Mouse (Mus musculus) layer of hippocampus, postnatal 25 days (tissue): ENCODE results near the gene Art4. TPM values are rescaled to one million over a fixed set of nuclear protein-coding genes. Genes with fewer than 3 reads are reported as not detected.

ENCODE experiments used
- DNase-seq, 2 experiments: peaks; one replicate each; pipeline ENCODE4 v3.0.0; 2022; ENCODE audit warnings: mixed read lengths in 2 of 2, low spot score in 1 of 2; ENCODE audit errors: extremely low spot score in 1 of 2
- total RNA-seq, 2 experiments: library from RNA; stranded (reverse); gene quantifications; 2 replicates each; pipeline ENCODE4 v1.2.3; 2021

Art4 gene
- total RNA-seq, 2 experiments from 2014 or later, result not detected

- no peak for DNase-seq
Observed at GRCm38 (mm10) chr6:136874599-136874998, 17.1 kb upstream of the Art4 start.

- no peak for DNase-seq
Observed at GRCm38 (mm10) chr6:136868921-136869320, 11.4 kb upstream of the Art4 start.

DNA sequence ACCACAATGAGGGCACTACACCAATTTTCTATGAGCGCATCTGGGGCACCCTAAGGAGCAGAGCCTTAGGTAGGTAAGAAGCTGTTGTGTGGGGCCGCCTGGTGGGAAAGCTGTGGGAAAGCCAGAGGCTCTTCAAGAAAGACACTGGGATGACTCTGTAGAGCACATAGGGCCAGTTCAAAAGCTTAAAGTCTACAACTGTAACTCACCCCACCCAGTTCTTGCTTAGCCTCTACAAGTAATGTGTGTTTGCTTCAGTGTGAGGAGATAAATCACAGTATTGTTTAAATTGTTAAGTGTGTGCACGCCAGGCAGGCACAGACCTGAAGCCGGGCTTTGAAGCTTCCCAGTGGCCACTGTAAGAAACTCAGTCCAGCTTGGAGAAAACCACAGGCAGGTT is 8.6 kb upstream of the Art4 start:
- DNase-seq, result no peak

DNA sequence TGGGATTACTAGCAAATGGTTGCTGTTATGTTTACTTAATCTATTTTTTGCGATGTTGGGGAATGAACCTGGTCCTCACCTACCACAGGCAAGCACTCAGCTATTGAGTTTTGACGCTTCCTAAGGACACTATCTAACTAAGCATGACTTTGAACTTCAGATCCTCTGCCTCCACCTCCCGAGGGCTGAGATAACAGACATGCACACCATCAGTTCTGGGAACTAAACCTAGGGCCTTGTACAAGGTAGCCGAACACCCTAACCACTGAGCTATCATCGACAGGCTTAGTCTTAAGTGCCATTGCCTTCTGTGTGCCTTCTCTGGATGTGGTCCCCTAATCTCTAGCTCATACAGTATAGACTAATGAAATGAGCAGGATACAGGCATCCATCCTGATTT is 7.8 kb upstream of the Art4 start:
- DNase-seq, result no peak

DNA sequence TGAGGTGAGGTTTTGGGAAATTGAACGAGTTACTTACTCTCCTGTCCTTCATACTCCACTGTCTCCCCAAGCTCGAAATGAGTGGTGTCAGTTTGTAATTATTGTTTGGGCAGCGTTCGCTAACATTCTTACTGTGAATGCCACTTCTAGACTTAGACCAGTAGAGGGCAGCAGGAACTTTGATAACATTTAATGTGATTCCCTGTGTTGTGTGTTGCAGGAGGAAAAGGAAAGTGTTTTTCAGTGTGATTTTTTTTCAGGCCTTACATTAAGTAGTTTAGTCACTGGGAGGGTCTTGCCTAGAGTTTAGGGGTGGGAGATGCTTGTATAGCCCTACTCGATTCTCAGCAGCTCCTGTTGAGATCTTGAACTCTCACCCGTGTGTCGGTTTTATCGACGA is 3.5 kb upstream of the Art4 start:
- DNase-seq, result no peak

DNA sequence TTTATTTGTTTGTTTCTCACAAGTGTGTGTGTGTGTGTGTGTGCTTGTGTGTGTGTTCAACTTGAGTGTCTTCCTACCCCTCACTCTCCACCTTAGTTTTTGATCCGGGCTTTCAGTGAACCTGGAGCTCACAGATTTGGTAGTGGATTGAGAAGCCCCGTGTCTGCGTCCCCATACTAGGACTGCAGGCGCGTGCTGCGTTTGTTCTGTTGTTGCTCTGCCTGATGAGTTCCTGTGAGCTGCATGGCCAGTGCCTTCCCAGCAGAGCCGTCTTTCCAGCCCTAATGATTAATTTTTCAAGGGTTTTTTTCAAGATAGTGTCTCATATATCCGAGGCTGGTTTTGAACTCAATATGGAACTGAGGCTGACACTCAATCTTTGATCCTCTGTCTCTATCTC is 887 bp upstream of the Art4 start:
- no peak for DNase-seq

- DNase-seq, result no peak
Observed at GRCm38 (mm10) chr6:136857873-136858260, 334 bp upstream of the Art4 start.

DNA sequence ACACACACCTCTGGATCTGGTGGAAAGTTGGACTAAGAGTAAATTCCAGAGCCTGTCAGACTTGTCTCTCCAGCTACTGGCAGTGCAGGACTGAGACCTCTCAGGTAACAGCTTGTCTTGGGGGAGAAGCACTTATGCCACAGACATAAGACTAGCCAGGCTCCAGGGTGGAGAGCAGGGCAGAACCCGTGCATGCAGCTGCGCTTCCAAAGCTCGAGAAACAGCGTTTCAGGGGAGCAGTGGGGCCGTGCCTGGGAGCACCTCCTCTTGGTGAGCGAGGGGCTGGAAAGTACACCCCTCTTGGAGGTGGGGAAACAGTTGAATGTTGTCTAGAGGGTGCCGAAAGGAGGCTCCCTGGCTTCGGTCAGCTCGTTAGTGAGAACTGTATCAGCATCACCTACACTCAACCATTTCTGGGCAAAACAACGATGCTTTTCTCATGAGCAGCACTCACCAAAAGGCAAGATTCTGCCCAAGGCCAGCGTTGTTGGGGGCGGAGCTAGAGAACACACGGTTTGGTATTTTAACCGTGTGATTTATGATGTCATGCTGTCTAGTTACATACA is 1.4 kb downstream of the Art4 start:
- DNase-seq, result no peak

DNA sequence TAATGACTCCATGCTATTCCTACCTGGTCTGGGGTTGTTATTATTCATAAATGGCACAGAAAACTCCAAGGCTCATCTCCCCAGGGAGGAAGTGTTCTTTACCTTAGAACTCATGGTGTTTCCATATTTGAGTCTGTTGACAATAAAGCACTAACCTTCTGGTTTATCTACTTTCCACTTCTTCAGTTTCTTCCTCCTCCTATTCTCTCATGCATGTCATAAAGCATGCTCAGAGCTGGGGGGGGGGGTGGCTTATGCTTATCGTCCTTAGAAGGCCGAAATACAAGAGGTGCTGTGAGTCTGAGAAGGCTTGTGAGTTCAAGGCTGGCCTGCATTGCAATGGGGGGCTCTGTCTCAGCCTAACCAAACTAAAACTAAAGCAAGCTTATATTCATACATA is 2.4 kb downstream of the Art4 start:
- DNase-seq, result no peak

DNA sequence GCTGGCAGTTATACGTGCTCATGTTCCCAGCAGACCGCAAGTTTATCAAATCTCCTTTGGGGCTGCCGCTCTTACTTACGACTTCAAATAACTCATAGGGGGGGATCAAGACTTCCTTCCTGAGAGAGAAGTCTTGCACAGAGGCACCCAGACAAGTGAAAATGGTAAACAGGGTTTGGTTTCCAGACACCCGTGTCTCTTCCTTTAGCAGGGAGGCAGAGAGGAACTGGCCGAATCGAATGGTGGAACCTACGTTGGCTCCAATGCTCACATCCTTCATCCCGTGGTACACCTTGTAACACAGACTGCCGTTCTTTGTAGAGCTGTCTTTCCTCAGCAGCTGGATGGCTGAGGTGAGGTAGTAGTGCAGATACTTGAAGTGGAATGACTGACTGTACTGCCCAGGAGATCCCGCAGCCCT is 3.2 kb downstream of the Art4 start:
- no peak for DNase-seq

- no peak for DNase-seq
Observed at GRCm38 (mm10) chr6:136852762-136853161, 4.8 kb downstream of the Art4 start.

GRCm38 (mm10) chr6:136852348-136852747 is 5.2 kb downstream of the Art4 start:
- DNase-seq, result no peak

DNA sequence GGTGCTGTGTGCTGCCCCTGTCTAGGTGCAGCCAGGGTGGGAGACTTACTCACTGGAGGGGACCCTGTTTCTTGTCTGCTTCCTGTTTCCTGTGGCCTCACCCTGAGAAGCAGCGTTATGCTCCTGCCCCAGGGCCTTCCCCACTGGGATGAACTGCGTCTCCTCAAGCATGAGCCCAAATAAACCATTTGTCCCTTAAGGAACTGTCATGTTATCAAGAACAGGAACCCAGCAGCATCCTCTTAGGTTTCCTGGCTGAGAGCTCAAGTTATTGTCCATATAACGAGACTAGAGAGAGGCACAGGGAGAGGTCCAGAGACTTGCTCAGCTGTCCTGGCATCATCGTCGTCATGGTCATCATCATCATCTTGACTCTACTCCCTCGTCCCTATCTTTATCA is 7.3 kb downstream of the Art4 start:
- no peak for DNase-seq

GRCm38 (mm10) chr6:136848971-136849370 is 8.6 kb downstream of the Art4 start:
- no peak for DNase-seq

- DNase-seq, result no peak
Observed at GRCm38 (mm10) chr6:136848399-136848798, 9.1 kb downstream of the Art4 start.

- DNase-seq, result peak in 1 of 2 experiments; percentile 65
Observed at GRCm38 (mm10) chr6:136847790-136848189, 9.7 kb downstream of the Art4 start.

DNA sequence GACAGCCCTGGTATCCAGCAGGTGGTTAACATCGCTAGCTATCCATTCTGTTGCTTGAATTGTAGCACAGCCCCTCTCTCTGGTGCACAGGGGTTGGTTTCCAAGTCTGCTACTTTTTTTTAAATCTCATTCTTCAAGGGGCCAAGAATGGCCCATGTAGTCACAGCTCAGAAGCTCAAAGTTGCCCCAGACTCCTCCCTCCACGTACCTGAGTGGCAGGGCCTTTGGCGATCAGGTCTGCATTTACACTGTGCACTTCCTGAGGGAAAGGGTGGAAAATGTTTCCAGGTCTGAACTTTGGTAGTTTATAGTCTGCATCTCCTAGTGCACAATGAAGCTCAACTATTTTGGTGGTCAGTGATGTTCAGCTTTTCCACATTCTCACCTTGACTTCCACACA is 10.3 kb downstream of the Art4 start:
- DNase-seq, result no peak

DNA sequence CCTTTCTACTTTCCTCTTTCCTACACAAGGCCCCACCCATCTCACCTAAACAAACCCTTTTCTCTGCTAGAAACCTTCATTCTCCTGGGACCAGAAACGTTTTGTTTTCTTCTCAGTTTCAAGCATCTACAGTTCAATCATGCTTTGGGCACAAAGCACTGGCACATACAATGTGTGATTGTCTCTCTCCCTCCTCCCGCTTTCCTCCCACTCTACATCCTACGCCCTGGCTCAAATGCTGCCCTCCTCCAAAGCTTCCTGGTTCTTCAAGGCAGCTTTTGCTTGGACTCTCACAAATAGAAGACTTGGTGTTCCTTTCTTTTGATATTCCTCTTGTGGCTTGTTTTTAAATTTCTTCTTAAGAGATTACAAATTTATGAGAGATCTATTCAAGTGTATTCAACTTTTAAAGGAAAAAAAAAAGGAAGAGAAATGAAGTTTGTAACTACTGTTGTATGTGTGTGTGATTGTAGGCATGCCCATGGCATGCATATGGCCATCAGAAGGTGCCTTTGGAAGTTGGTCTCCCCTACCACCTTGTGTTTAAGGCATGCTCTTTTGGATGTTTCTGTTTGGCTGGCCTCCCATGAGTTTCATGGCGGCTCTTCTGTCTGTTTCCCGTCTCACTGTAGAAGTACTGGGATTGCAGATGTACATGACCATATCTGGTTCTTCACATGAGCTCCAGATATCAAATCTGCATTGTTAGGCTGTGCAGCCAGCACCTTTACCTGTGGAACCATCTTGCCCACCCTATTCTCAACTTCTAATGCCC is 11.6 kb downstream of the Art4 start:
- DNase-seq, result no peak

- no peak for DNase-seq
Observed at GRCm38 (mm10) chr6:136844903-136845302, 12.6 kb downstream of the Art4 start.

DNA sequence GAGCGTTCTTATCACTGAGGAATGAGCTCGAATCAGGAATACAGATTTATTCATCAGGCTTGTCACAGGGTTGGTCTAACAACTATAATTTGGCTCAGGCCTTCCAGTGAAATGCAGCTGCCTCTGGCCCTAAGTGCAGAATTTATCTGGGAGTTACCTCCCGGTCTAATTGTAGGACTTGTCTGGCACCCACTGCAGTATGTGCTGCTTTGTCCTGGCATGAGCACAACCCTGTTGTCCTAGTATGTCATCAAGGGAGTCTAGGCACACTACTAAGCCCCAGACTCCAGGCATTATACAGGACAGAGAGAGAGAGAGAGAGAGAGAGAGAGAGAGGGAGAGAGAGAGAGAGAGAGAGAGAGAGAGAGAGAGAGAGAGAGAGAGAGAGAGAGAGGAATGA is 20.2 kb downstream of the Art4 start:
- no peak for DNase-seq

DNA sequence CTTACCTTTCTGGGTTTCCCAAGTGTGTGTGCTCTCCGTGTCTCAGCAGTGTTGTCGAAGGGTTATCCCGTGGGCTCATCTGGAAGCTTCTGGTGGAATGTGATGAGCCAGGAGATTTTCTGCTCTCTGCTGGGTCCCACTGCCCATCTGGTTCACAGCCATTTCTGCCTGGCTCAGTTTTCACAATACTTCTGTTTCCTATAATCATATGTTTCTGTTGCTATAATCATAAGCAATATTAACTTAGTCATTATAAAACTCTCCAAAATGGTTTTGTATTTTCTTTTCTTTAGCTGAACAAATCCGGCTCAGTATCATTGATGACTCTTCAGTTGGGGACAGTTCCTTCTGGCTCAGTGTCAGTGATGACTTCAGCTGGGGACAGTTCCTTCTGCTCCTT is 22.2 kb downstream of the Art4 start, which contains the start of gene Smco3:
Gene Smco3, minus strand, starts transcription at position 101 of the 400 bp plus-strand sequence.
- DNase-seq, result no peak

- DNase-seq, result no peak
Observed at GRCm38 (mm10) chr6:136831712-136832111, 25.8 kb downstream of the Art4 start.
